Mouse (Mus musculus): ENCODE measurements around the gene March8.

March8 gene

DNA sequence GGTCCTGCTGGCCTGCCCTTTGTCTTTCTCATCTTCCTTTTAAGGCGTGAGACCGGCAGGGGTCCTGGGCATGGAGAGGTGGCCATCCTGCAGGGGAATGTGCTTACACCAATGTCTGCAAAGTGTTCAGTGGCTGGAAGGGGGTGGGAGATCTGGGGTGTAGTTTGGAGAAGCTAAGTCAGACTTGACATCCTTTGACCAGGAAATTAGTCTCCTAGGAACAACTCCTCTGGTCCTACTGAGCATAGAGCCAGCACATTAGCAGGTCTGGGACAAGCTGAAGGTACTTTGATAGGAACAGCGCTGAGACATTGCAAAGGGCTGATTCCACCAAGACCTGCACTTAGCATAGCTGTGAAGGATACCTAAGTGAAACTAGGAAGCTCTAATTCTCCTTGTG lies 73.9 kb downstream of the March8 start:
- DNase-seq = no peak

DNA sequence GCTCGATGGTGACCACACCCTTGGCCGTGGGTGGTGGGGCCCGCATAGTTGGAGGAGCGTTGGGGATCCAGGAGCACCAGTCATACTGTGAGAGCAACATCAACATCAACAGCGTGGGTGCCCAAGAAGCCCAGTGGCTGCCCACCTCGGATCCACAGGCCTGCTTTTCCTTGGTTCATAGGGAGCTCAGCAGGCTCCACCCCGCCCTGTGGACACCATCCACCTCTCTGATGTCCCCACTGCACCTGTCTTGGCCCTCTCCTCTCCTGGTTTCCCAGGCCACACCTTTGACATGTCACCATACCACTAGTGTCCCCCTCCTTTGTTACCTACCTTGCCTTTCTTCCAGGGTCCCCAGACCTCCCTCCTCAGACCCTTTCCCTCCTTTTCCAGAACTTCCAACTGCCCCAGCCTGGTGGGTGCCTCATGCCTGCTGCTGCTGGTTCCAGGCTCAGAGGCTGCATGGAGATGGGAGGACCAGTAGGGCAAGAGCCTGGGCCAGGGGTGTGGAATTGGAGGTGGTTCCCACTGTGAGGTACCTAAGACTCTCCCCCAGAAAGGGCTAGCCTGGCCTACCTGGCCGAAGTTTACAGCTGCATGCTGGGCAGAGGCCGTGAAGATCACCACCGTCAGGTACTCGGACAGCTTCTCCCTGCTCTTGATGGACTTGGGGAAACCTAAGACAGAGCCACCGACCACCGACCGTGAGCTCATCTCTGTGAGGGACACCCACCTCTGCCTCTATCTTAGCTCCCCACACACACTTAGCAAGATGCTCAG lies 74.9 kb downstream of the March8 start:
- DNase-seq = no peak

DNA sequence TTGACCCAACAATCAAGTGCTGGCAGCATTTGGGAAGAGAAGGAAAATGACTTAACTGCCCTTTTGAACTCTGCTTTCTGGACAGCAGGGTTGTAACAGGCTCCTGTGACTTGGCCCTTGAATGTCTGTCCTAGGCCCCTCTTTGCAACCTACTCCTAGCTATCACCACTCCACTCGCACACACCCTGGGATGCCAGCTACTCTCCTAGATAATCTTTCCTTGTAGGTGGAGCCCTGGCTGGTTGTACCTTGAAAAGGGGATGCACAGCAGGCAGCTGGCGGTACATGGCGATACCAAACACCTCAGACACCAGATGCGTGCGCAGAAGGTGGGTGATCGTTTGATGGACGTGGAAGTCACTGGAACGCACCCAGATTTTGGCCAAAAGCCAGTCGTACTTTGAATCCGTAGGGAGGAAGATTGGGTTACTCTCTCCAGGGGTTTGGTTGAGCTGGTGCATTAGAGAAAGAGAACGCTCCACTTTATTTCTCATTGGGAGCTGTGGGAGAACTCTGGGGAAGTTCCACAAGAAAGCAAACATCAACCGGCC lies 77.4 kb downstream of the March8 start:
- DNase-seq = no peak

DNA sequence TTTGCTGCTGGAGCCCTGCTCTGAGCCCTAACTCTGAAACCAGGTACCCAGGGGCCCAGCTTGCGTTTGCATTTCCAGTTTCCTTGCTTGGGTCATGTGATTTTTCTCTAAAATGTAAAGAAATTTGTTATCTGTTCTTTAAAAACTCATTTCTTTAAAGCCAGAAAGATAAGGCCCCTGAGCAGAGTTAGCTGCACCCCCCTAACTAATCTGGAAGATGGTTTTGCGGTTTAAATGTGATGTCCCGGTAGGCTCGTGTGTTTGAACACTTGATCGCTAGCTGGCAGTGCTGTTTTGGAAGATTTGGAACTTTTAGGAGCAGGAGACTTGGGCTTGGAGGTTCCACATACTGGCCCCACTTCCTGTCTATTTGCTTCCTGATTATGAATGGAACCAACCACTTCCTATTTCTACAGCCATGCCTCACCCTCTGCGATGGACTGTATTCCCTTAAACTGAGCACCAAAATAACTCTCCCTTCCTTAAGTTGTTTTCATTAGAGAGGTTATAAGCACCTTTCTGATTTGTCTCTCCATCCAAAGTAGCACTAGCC lies 78.3 kb downstream of the March8 start:
- DNase-seq = no peak

DNA sequence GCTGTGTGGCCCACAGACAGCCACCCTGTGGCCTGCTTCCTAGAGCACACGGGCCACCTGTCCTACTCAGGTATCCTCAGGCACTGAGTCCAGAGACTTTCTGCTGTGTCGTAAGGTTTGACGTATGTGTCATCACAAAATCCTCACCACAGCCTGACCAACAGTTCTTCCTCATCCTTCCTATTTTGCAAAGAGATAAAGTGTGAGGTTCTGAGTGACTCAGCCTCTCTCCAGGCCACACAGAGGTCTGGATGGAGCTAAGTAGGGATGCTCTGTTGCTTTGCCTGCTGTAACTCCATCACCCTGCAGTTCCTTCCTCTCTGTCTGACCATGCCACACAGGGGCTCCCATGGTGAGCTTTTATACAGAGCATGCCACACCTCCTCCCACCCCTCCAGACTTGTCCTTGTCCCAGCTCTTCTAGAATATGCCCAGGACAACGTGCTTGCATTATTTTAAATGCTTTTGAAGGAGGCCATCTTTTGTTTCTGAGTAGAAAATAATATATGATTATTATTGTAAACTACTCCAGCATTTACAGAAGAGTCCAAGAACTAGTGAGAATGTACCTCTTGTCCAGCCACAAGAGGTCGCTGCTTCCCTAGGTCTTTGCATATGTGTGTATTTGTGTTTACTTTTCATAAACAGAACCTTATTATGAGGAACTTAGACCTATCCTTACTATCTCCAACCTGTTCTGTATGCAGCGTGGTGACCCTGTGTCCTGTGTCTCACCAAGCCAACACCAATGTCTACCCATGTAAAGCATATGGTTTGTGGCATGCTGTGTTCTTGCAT lies 79.9 kb downstream of the March8 start:
- DNase-seq = no peak

DNA sequence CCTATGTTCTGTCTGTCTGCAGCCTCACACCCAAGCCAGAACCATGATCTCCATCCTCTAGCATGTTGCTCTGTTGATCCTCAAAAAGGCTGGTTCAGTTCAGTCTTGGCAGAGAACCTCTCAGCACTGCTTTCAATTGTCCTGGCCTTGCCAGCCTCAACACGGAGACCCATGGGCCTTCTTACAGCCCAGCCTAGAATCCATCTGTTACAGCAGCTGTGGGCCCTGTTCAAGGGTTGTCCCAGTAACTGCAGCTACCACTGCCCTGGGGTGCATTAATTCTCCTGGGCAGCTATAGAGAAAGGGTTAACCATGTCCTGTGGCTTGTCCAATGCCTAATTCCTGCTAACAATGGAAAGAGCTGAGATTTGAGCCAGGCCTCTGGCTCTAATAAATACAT lies 80.7 kb downstream of the March8 start:
- DNase-seq = no peak

DNA sequence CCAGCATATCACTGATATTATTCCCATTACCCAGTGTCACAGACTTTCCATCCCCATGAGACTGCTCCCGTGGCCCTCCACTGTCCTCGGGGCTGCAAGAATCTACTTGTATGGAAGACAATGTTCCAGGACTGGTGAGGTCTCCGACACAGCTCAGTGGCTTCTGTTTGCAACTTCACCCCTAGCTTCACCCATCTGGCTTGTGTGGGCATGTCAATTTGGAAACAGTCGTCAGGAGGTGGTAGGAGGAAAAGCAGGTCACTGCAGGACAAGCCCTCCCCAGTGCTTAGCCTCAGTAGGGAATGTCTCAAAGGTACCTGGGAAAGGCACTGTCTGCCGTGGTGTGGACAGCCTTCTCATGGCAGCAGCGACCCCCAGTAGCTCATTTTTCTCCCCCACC lies 81.9 kb downstream of the March8 start:
- no peak for DNase-seq

DNA sequence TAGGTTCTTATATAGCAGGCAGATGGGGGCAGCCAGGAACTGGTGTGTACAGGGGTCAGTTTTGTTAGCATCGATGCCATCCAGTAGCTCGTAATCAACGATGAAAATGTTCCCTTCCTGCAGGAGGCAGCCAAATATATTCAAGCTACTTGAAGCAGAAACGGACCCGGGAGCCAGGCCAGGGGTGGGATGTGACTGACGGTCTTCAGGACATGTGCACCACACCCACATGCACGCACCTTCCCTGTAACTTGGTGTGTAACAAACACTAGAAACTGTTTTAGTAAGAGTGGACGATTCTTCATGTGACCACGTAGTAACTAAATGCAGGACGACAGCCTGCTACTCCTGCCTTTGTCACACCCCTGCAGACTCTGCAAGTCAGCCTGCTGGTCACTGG lies 82.4 kb downstream of the March8 start:
- DNase-seq = no peak

DNA sequence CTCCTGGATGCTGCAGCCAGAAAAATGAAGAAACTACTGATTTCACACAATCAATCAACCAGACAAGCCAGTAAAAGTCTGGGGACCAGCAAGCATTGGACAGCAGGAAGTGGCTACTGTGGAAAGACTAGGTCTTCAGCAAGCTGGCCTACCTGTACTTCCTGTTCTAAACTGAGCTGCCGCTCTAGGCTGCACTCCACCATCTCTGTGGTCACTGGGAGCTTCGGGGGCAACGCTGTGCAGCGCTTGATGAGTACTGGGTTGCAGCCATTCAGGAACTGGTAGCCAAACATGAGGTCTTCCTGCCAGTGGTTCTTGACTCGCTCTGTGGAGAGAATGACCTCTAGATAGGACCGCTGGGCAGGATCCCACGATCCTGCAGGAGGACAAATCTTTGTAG lies 85.2 kb downstream of the March8 start:
- DNase-seq = no peak

DNA sequence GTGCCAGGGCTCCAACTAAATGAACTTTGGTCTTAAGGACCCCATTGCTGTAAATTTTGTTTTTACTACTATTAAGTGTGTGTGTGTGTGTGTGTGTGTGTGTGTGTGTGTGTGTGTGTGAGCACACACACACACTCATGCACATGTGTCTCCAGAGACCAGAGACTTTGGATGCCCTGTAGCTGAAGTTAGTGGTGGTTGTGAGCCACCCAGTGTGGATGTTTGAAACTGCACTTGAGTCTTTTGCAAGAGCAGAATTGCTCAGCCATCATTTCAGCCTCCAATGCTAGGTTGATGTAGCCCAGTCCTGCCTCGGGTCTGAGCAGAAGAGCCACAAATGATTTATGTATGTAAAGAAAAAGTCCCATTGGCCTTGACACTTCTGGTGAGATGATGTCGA lies 85.8 kb downstream of the March8 start:
- peak; percentile 56 for DNase-seq

DNA sequence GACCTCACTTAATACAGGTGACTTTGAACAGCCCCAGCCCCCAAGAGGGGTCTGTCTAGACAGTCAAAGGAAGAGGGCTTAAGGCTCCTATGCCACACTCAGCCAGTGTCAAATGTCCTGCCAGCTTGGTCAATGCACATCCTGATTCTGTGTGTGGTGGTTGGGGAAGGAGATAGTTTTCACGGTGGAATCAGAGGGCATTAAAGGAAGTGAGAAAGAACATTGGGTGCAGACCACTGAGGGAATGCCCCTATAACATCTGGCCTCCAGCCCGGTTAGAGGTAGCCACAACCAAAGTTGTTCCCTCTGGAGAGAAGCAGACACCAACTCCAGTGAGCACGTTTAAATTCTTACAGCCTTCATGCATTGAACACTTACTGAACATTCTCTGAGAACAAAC lies 89.7 kb downstream of the March8 start:
- no peak for DNase-seq

DNA sequence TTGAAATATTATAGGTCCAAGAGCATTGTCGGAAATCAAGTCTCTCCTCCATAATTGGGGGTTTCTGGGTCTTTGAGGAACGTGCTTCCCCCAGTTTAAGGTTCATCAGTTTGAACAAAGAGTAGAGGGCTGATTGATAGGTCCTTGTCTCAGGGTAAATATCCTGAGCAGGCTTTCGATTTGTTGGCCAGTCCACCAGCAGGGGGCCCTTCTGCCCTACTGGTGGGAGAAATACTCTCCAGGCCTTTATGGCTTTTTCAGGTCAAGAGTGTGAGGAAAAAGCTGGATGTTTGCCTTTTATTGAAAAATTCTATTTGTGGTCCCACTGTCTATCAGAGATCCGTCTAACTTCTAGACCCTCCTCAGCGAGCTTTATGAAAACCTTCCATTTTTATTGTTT lies 90.5 kb downstream of the March8 start:
- no peak for DNase-seq

DNA sequence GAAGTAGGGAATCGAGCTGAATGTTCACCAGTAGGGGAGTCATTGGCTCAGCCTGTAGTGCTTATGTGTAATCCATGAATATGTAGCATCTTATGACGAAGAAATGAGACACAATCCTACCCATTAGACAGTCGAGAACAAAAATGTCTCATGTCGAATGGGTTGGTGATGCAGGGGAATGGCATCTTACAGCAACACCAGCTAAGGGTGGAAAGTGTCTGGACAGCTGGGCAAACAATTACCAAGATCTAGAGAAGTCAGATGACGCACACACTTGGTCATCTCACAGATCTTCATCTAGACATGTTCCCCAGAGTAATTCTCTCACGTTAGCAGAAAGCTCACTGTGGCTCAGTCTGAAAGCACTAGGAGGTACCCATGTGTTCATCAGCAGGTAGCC lies 101.0 kb downstream of the March8 start:
- DNase-seq = no peak

DNA sequence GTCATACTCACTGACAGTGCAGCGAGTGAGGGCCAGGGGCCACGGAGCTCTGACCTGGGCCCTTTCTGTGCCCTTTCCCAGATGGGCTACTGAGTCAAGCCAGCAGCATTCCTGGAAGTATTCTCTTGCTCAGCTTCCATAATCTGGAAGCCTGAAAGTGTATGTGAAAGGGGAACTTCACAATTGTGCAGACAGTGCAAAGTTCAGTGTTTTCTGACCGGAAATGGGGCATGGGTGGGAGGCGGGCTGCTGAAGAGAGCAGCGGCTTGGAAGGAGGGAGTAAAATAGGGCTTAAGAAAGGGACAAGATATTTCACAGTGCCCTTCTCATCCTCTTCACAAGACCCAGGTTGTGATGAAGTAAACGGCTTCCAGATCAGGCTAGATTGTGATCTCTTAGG lies 101.7 kb downstream of the March8 start:
- no peak for DNase-seq

DNA sequence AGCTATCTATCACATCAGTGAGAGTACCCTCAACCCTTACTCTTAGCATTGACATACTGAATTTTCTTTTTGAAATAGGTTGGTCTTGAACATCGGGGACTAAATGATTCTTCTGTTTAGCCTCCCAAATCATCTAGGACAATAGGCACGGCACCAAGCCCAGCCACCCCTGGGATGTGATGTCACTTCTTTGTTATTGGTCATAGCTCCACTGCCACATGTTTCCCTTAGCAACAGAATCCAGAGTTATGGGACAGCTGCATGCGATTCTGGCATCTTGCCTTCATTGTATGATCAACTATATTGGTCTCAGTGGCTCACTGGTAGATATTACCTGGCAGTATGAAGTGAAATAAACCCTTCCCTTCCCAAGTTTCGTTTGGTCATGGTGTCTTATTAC lies 102.6 kb downstream of the March8 start:
- no peak for DNase-seq

DNA sequence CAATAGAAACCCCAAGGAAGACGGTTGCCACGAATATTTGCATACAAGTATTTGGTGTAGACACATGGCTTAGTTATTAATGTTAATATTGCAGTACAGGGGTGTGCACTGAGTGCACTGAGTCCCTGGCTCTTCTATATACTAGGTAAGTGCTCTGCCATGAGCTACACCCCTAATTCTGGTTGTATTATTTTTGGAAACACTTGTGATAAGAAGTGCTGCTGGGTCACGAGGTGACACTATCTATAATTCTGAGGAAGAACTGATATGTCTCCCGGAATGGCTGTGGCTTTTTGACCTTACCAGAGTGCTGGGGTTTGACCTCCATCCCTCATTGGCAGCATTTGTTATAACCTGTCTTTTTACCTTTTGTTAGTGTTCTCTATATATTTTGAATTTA lies 103.0 kb downstream of the March8 start:
- no peak for DNase-seq

DNA sequence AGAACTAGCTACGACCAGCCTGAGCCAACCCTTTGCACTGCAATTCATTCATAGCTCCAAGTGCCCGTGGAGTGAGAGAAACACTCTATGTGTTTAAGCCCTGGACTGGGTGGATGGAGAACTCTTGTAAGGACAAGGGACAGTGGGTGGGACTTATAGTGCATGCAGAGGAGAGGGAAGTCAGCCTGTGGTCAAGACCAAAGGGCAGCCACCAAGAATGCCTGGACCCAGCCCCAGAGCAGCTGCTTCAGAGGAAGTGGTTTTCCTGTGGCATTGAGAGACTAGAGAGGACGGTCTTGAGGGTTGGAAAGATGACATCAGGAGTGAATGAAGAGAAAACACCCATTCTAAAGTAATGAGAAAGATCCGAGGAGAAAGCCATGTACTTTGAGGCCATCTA lies 118.0 kb downstream of the March8 start:
- DNase-seq = no peak

DNA sequence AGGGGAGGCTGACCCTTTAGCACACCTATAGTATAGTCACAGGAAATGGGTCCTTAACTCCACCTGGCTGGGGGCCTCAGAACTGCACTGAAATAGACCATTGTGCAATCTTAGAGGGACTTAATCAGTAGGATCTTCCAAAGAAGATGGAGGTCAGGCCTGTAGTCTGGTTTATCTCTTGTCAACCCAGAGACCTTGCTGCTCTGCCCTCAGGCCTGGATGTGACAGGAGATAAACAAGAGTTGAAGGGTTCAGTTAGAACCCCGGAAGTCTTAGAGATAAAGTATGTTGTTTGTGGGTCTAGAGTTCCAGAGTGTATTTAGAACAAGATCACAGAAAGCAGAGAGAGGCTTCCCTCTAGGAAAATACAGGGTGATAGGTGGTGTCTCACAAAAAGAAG lies 118.7 kb downstream of the March8 start:
- no peak for DNase-seq

DNA sequence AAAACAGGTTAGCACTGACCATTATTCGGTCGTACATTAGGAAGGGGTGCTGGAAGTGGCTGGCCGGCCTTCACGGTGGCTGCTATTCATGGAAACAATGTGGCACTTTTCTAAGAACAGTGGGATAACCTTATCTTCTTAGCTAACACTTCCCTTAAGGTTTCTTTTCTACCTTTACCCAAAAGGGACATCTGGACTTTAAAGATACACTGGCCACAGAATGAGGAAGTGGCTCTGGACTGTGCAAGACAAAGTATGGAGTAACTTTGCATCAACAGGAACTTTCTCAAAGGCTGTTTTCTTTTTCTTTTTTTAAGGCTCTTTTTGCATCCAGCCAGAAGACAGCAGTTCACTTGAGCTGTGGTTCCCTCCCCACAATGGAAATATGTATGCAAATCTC lies 120.9 kb downstream of the March8 start:
- DNase-seq = no peak
